Mouse (Mus musculus): ENCODE measurements around the gene Lmo3. TPM values are rescaled to one million over a fixed set of nuclear protein-coding genes. Genes with fewer than 3 reads are reported as not detected.

Gene Lmo3
- total and polyA plus RNA-seq, 2 experiments from 2014 or later, result 68.7 to 73.0 TPM

DNA sequence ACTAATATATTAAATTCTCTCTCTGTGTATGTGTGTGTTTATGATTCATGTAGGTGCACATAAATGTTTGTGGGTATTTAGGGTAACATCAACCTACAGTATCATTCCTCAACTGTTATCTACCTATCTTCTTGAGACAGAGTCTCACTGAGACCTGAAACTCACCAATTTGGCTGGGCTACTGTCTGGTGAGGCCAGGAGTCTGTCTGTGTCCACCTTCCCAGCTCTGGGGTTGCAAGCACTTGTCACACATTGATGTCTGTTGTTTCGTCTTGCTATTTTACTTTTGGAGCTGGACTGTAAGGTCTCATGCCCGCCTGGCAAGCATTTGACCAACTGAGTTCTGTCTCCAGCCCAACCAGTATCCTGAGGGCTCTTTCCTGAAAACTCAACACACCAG lies 210.6 kb downstream of the Lmo3 start:
- no peak for DNase-seq (ENCODE audit: low spot score)
- H3K36me3 ChIP-seq (ENCODE audit: insufficient read depth, low read length), result no peaks in the 10 kb centered on the region
- H3K4me2 ChIP-seq (ENCODE audit: low read depth, low read length), result no peak overlapping the region
- H3K4me1 ChIP-seq (ENCODE audit: insufficient read depth, low read length), result no peaks in the 10 kb centered on the region
- no peaks in the 10 kb centered on the region for H3K9me3 ChIP-seq (ENCODE audit: low read length)
- no peak for ATAC-seq
- H3K9ac ChIP-seq (replicated peaks; ENCODE audit: low read length), result no peak overlapping the region
- 95% methylated on average over 2 of the region's 2 CpGs for WGBS
- TF ChIP-seq CTCF (IDR thresholded peaks at IDR 0.05; ENCODE audit: low read depth), result no peak
- H3K27me3 ChIP-seq (ENCODE audit: insufficient read depth, low read length), result no peaks in the 10 kb centered on the region
- H3K4me3 ChIP-seq (ENCODE audit: low read length), result no peak overlapping the region
- H3K27ac ChIP-seq, result no peak overlapping the region

DNA sequence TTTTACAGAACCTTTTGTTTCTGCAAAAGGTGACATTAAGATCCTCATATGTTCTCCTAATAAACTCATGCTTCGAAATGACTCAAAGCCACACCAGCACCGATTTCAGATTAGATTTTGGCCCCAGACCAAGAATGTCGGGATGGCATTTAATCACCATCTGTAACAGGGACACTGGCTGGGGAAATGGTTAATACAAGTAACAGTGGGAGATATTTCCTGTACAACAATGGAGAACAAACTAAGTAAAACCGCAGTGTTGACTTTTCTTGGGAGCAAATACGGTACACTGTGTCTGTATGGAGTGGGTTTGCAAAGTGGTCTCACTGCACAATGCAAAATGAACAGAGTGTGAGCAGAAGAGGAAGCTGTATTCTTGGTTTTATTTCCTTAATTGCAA lies 217.7 kb downstream of the Lmo3 start:
- Histone ChIP-seq H3K4me3 (ENCODE audit: low read length) (no peak overlapping the region), H3K27ac (no peak overlapping the region), H3K9me3 (ENCODE audit: low read length) (no peaks in the 10 kb centered on the region), H3K9ac (replicated peaks; ENCODE audit: low read length) (no peak overlapping the region), H3K36me3 (ENCODE audit: insufficient read depth, low read length) (no peaks in the 10 kb centered on the region), H3K4me1 (ENCODE audit: insufficient read depth, low read length) (no peaks in the 10 kb centered on the region), H3K4me2 (ENCODE audit: low read depth, low read length) (no peak overlapping the region), H3K27me3 (ENCODE audit: insufficient read depth, low read length) (no peaks in the 10 kb centered on the region)
- 47% methylated on average over 5 of the region's 5 CpGs for WGBS
- TF ChIP-seq CTCF (IDR thresholded peaks at IDR 0.05; ENCODE audit: low read depth), result no peak
- DNase-seq (ENCODE audit: low spot score), result no peak
- ATAC-seq, result no peak

DNA sequence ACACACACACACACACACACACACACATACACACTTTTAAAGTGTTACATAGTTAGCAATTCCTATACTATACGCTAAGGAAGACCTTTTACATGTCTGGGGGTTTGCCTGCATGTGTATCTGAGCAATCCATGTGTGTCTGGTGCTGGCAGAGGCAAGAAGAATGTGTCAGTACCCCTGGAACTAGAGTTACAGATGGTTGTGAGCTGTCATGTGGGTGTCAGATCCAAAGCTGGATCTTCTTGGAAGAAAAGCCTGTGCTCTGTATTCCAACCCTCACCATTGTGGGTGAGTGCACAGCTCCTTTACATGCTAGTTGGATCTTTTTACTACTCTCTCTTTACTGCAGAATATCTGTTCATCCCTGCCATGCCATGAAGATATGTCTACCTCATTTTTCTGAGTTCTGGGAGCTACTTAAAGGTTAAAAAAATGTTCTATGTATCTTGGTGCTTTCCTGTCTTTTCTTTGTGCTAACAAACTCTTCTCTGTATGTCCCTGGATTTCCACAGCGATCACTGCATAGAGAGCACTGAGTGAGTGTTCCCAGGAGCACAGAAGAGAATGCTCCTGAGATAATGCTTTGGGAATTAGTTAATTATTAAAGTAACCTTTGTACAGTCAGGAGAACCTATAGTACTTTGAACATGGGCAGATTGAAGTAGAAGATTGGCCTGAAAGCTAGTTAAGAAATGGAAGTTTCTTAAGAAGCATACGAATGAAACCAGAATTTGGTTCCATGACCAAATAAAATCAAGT lies 231.0 kb downstream of the Lmo3 start:
- 80% methylated on average over 3 of the region's 3 CpGs for WGBS
- DNase-seq (ENCODE audit: low spot score), result no peak
- Histone ChIP-seq H3K36me3 (ENCODE audit: insufficient read depth, low read length) (no peaks in the 10 kb centered on the region), H3K4me3 (ENCODE audit: low read length) (no peak overlapping the region), H3K4me2 (ENCODE audit: low read depth, low read length) (no peak overlapping the region), H3K27ac (no peak overlapping the region), H3K4me1 (ENCODE audit: insufficient read depth, low read length) (no peaks in the 10 kb centered on the region), H3K9me3 (ENCODE audit: low read length) (no peaks in the 10 kb centered on the region), H3K27me3 (ENCODE audit: insufficient read depth, low read length) (no peaks in the 10 kb centered on the region), H3K9ac (replicated peaks; ENCODE audit: low read length) (no peak overlapping the region)
- TF ChIP-seq CTCF (IDR thresholded peaks at IDR 0.05; ENCODE audit: low read depth), result no peak
- ATAC-seq, result no peak

DNA sequence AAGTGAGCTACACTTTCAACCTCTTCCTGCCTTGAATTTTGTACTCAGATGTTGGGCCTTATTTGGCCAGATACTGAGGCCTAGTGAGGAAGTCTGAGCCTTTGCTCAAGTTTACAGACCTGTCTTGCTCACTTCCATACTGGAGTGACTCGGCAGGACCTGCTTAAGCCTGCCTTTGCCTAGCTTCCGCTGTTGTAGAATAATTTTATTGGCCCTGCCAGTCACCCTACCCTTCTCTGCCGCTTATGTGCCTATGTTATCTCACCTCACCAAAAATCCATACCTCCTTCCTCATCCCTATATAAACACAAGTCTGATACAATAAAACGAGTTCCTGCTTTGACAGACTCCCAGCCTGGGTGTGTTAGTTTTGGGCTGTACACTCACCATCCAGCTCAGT lies 235.2 kb downstream of the Lmo3 start:
- H3K27me3 ChIP-seq (ENCODE audit: insufficient read depth, low read length), result no peaks in the 10 kb centered on the region
- 87% methylated on average over 4 of the region's 4 CpGs for WGBS
- no peaks in the 10 kb centered on the region for H3K9me3 ChIP-seq (ENCODE audit: low read length)
- no peaks in the 10 kb centered on the region for H3K36me3 ChIP-seq (ENCODE audit: insufficient read depth, low read length)
- H3K4me1 ChIP-seq (ENCODE audit: insufficient read depth, low read length), result no peaks in the 10 kb centered on the region
- no peak for TF ChIP-seq CTCF (IDR thresholded peaks at IDR 0.05; ENCODE audit: low read depth)
- no peak overlapping the region for H3K4me2 ChIP-seq (ENCODE audit: low read depth, low read length)
- no peak overlapping the region for H3K4me3 ChIP-seq (ENCODE audit: low read length)
- DNase-seq (ENCODE audit: low spot score) (no peak), ATAC-seq (no peak)
- H3K9ac ChIP-seq (replicated peaks; ENCODE audit: low read length), result no peak overlapping the region
- no peak overlapping the region for H3K27ac ChIP-seq

DNA sequence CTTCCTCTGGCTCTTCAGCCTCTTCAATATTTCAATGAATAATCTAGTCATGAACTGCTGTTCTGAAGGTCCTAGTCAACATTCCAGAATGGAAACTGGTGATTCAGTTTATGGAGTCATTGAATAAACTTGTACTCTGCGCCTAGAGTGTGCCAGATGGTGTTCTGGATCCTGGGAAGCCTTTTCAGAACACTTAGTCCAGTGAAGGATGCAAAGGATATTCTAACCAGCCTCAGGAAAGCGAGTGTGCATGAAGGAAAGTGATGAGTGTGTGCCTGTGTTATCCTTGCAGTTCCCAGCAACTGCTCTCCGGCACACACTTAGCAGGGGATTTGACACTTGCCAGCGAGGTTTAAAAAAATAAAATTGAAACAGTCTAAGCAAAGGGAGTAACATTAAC lies 245.9 kb downstream of the Lmo3 start:
- no peak for ATAC-seq
- DNase-seq (ENCODE audit: low spot score), result no peak
- no peak overlapping the region for H3K4me3 ChIP-seq (ENCODE audit: low read length)
- H3K27me3 ChIP-seq (ENCODE audit: insufficient read depth, low read length), result no peaks in the 10 kb centered on the region
- no peaks in the 10 kb centered on the region for H3K36me3 ChIP-seq (ENCODE audit: insufficient read depth, low read length)
- no peak overlapping the region for H3K27ac ChIP-seq
- H3K4me1 ChIP-seq (ENCODE audit: insufficient read depth, low read length), result peaks cover 4% of the 10 kb centered on the region; the same call in 1 of the 2 replicates
- no peak overlapping the region for H3K9ac ChIP-seq (replicated peaks; ENCODE audit: low read length)
- H3K4me2 ChIP-seq (ENCODE audit: low read depth, low read length), result no peak overlapping the region
- no peak for TF ChIP-seq CTCF (IDR thresholded peaks at IDR 0.05; ENCODE audit: low read depth)
- WGBS, result 77% methylated on average over 4 of the region's 4 CpGs
- H3K9me3 ChIP-seq (ENCODE audit: low read length), result no peaks in the 10 kb centered on the region

DNA sequence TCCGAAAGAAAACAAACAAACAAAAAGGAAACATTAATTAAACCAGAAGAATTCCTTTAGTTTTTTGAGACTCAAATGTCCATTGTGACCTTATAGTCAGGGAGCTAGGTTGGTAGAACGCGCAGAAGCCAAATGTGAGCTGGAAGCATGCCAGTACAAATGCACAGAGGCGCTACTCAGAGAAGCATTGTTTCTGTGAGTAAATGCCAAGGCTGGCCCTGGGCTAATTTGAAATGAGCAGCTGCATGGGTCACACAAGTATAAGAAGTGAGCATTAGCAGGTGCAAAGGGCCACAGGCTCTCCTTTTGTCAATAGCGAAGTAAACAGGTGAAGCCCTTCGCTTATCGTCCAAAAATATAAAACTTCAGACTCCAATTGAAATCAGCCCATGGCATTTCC lies 247.8 kb downstream of the Lmo3 start:
- Histone ChIP-seq H3K4me2 (ENCODE audit: low read depth, low read length) (no peak overlapping the region), H3K4me1 (ENCODE audit: insufficient read depth, low read length) (peaks cover 4% of the 10 kb centered on the region; the same call in 1 of the 2 replicates), H3K4me3 (ENCODE audit: low read length) (no peak overlapping the region), H3K9me3 (ENCODE audit: low read length) (no peaks in the 10 kb centered on the region), H3K27me3 (ENCODE audit: insufficient read depth, low read length) (no peaks in the 10 kb centered on the region), H3K36me3 (ENCODE audit: insufficient read depth, low read length) (no peaks in the 10 kb centered on the region), H3K9ac (replicated peaks; ENCODE audit: low read length) (no peak overlapping the region), H3K27ac (no peak overlapping the region)
- TF ChIP-seq CTCF (IDR thresholded peaks at IDR 0.05; ENCODE audit: low read depth), result no peak
- WGBS, result 54% methylated on average over 7 of the region's 7 CpGs
- ATAC-seq (no peak), DNase-seq (ENCODE audit: low spot score) (peak; percentile 47)

DNA sequence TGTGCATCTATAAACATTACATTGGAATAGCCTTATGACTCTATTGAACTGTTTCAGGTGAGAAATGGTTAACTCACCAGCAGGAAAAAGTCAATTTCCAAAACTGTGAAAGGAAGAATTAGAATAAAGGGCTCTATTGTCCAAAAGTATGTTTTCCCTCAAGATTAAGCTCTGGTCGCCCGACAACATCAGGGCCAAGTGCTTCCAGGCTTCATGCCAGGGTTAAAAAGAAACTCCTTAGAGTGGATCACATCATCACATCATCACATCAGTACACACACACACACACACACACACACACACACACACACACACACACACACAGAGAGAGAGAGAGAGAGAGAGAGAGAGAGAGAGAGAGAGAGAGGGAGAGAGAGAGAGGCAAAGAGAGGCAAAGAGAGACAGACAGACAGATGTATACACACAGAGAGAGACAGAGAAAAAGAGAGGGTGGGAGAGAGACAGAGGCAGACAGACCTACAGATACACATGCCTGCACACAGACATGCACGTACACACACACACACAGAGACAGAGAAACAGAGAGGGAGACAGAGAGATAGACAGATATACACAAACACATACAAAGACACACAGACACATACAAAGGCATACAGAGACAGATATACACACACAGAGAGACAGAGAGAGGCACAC lies 255.9 kb downstream of the Lmo3 start:
- Histone ChIP-seq H3K4me2 (ENCODE audit: low read depth, low read length) (no peak overlapping the region), H3K9ac (replicated peaks; ENCODE audit: low read length) (no peak overlapping the region), H3K4me1 (ENCODE audit: insufficient read depth, low read length) (no peaks in the 10 kb centered on the region), H3K4me3 (ENCODE audit: low read length) (no peak overlapping the region), H3K36me3 (ENCODE audit: insufficient read depth, low read length) (no peaks in the 10 kb centered on the region), H3K27me3 (ENCODE audit: insufficient read depth, low read length) (no peaks in the 10 kb centered on the region), H3K9me3 (ENCODE audit: low read length) (no peaks in the 10 kb centered on the region), H3K27ac (no peak overlapping the region)
- no peak for TF ChIP-seq CTCF (IDR thresholded peaks at IDR 0.05; ENCODE audit: low read depth)
- ATAC-seq, result no peak
- 41% methylated on average over 3 of the region's 3 CpGs for WGBS
- DNase-seq (ENCODE audit: low spot score), result no peak

Data from hindbrain, postnatal 0 days (tissue).